Mouse (Mus musculus) bone marrow macrophage, adult 2 months (primary cell): ENCODE measurements around the gene Olfr199. TPM values are rescaled to one million over a fixed set of nuclear protein-coding genes. Genes with fewer than 3 reads are reported as not detected.
"Not testable (repeated sequence)": the region's sequence is repeated elsewhere in the genome, so short reads cannot be mapped to it uniquely, and the experiment has no call there.

Experiments
- H3K27ac ChIP-seq: 2 replicates; pipeline ENCODE4 v1.5.1; 2012; ENCODE audit warnings: low read depth, low read length; ENCODE audit not compliant: insufficient read depth
- H3K4me1 ChIP-seq: 2 replicates; pipeline ENCODE4 v1.6.1; 2012; ENCODE audit warnings: low read length; ENCODE audit not compliant: control insufficient read depth, insufficient read depth
- H3K4me3 ChIP-seq: 2 replicates; pipeline ENCODE4 v1.5.1; 2012; ENCODE audit warnings: mild to moderate bottlenecking, low read length, moderate library complexity; ENCODE audit not compliant: insufficient read depth
- CTCF ChIP-seq: IDR thresholded peaks from 2 replicates; pipeline ENCODE4 v1.5.1; 2012; ENCODE audit warnings: low read depth, mild to moderate bottlenecking, low read length, moderate library complexity
- POLR2A ChIP-seq: IDR thresholded peaks from 2 replicates; pipeline ENCODE4 v1.6.1; 2012; ENCODE audit warnings: mild to moderate bottlenecking, low read depth, low read length, borderline replicate concordance
- polyA plus RNA-seq: library from polyadenylated mRNA; stranded (reverse); fragments of >200 nt; gene quantifications from 2 replicates; pipeline ENCODE4 v1.2.4, GENCODE M21; 2012; ENCODE audit not compliant: missing spikeins, insufficient read depth, insufficient read length

The Olfr199 gene
- not detected in 2 replicates for polyA plus RNA-seq

DNA sequence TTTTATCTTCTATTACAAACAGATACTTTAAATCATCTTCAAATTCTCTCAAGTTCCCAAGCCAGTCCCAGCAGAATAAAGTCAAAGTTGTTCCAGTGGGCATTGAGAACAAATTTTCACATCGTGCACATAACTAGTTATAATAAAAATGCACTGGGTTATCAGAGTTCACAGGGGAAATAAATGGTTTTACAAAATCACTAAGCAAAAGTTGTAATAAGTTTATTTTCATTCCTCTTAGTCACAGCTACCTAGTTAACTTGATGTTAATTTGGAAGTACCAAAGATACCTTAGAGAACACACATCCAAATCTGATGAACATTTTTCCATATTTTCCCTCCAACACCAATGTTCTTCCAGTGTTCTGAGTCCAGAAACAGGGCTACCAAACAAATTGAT is at the start of gene Olfr199:
TSS of gene Olfr199 (minus strand) at position 101 of the 400 bp plus-strand sequence.
- H3K4me3 ChIP-seq, H3K4me1 ChIP-seq, H3K27ac ChIP-seq: not testable (repeated sequence)

DNA sequence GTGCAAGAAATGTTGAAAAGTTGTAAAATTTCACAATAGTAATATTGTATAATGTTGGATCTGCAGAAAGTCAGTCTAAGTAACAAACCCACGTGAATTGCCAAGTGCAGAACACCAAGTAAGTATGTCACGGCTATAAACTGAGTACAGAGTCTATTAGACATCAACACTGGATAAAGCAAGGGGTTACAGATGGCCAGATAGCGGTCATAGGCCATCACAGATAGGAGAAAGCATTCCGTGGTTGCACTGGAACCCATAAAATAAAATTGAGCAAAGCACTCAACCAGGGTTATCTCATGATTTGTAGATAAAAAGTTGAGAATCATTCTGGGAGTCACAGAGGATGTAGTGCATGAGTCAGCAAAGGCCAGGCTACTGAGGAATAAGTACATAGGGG is 49.5 kb upstream of the Olfr199 start:
- H3K4me3 ChIP-seq, H3K27ac ChIP-seq, H3K4me1 ChIP-seq: not testable (repeated sequence)

- no peaks in the 10 kb centered on the region for H3K4me1 ChIP-seq
- H3K27ac ChIP-seq: no peak overlapping the region
- no peak overlapping the region for H3K4me3 ChIP-seq
- no peak for TF ChIP-seq CTCF
- TF ChIP-seq POLR2A: no peak
These were observed 30.1 kb upstream of the Olfr199 start for GRCm38 (mm10) chr16:59249684-59250083.

- not testable (repeated sequence) for H3K4me3 ChIP-seq, H3K4me1 ChIP-seq, H3K27ac ChIP-seq
These were observed 1.7 kb downstream of the Olfr199 start for GRCm38 (mm10) chr16:59217861-59218260.

GRCm38 (mm10) chr16:59203433-59203832 is 16.1 kb downstream of the Olfr199 start, which contains the start of gene Olfr198:
TSS of gene Olfr198 (minus strand) at chr16:59203533.
- not testable (repeated sequence) for H3K4me3 ChIP-seq, H3K4me1 ChIP-seq, H3K27ac ChIP-seq

GRCm38 (mm10) chr16:59170354-59170753 is 49.2 kb downstream of the Olfr199 start, which contains the start of gene Olfr196:
TSS of gene Olfr196 (minus strand) at chr16:59170454.
- Histone ChIP-seq H3K27ac (no peak within 1 kb of the TSS), H3K4me3 (no peak within 1 kb of the TSS), H3K4me1 (no peaks in the 10 kb centered on the region)
- no peak for TF ChIP-seq POLR2A
- no peak for TF ChIP-seq CTCF

Other genes with a start within 250 kb of the Olfr199 start
- not detected in 2 replicates for gene Olfr183, start 224.4 kb downstream of the Olfr199 start, polyA plus RNA-seq
- not detected in 2 replicates for gene Olfr186, start 189.5 kb downstream of the Olfr199 start, polyA plus RNA-seq
- not detected in 2 replicates for gene Olfr187, start 180.0 kb downstream of the Olfr199 start, polyA plus RNA-seq
- gene Olfr190, start 141.8 kb downstream of the Olfr199 start, polyA plus RNA-seq: 0.11 TPM in 1 of 2 replicates, not detected in the other
- not detected in 2 replicates for gene Olfr191, start 129.9 kb downstream of the Olfr199 start, polyA plus RNA-seq
- gene Olfr193, start 107.9 kb downstream of the Olfr199 start, polyA plus RNA-seq: not detected in 2 replicates
- gene Olfr194, start 98.7 kb downstream of the Olfr199 start, polyA plus RNA-seq: not detected in 2 replicates
- not detected in 2 replicates for gene Olfr195, start 72.7 kb downstream of the Olfr199 start, polyA plus RNA-seq
- gene Olfr196, start 49.3 kb downstream of the Olfr199 start, polyA plus RNA-seq: not detected in 2 replicates
- not detected in 2 replicates for gene Olfr198, start 16.2 kb downstream of the Olfr199 start, polyA plus RNA-seq
- gene Olfr201, start 52.9 kb upstream of the Olfr199 start, polyA plus RNA-seq: not detected in 2 replicates
- gene Olfr202, start 67.0 kb upstream of the Olfr199 start, polyA plus RNA-seq: not detected in 2 replicates
- not detected in 2 replicates for gene Olfr203, start 79.1 kb upstream of the Olfr199 start, polyA plus RNA-seq
- 0.20 TPM in 1 of 2 replicates, not detected in the other for gene Olfr204, start 98.5 kb upstream of the Olfr199 start, polyA plus RNA-seq
- gene Olfr205, start 111.4 kb upstream of the Olfr199 start, polyA plus RNA-seq: not detected in 2 replicates
- not detected in 2 replicates for gene Olfr206, start 129.5 kb upstream of the Olfr199 start, polyA plus RNA-seq
- gene Olfr209, start 144.2 kb upstream of the Olfr199 start, polyA plus RNA-seq: not detected in 2 replicates
- gene Gabrr3, start 187.6 kb upstream of the Olfr199 start, polyA plus RNA-seq: not detected in 2 replicates